19 mouse cellular contexts compared by ENCODE assay signal in the genomic region with DNA sequence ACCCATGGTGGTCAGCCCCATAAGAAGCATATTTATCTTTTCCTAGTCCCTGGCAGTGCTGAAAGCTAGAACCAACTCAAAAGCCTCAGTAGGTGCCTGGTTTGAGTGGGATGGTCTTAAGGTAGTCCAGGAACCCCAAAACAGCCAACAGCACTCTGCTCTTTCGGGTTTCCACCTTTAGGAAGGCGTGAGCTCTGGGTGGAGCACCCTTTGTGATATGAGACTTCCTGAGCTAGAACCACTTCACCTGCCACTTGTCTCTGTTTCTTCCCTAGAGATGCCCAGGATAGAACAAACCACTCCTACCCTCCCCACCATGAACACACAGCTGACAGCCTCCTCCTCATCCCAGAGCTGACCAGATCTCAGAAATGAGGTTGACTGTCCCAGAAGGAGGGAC. TPM values are rescaled to one million over a fixed set of nuclear protein-coding genes. Genes with fewer than 3 reads are reported as not detected.
A peak's percentile ranks its signal among the peaks of the same experiment; 100 is the strongest.
DNase-seq lines count a peak whose midpoint lies in the region; ATAC-seq and TF ChIP-seq lines count a peak whose summit lies in the region.
"Had no signal": no experiment of that assay in that cellular context is flagged by ENCODE, and none has a peak within 500 bp of the region (broad histone marks: within the 10 kb centered on the region; RNA-seq: fewer than 3 reads in every experiment).

No protein-coding gene starts in this region.

- peaks cover 48% of the 10 kb centered on the region for H3K4me1 ChIP-seq in heart, embryonic 16.5 days (ENCODE audit: control insufficient read depth, insufficient read depth, low read length)
- H3K4me1 ChIP-seq in MEL (ENCODE audit: control insufficient read depth in 1 of 2, insufficient read depth in 2 of 2, low read length in 2 of 2), result peaks cover 24 to 44% of the 10 kb centered on the region in 2 experiments
- H3K4me1 ChIP-seq: hindbrain, embryonic 13.5 days; midbrain, embryonic 15.5 days had no signal

- no peak overlapping the region for H3K4me3 ChIP-seq in heart, embryonic 16.5 days (ENCODE audit: low read length)
- 0 out of 4 replicates have a peak overlapping the region, but pooled peaks of 1 of the 2 experiments have one; percentile 1 for H3K4me3 ChIP-seq in MEL (ENCODE audit: control insufficient read depth in 1 of 2, insufficient read depth in 1 of 2, low read depth in 2 of 2, low read length in 2 of 2)
- H3K4me3 ChIP-seq: embryonic facial prominence, embryonic 13.5 days; hindbrain, embryonic 13.5 days; limb, embryonic 13.5 days; midbrain, embryonic 15.5 days; neural tube, embryonic 12.5 days had no signal

- H3K27ac ChIP-seq in heart, embryonic 16.5 days (ENCODE audit: low read length), result peak overlapping the region; percentile 88
- peak overlapping the region; percentile 89 for H3K27ac ChIP-seq in MEL (ENCODE audit: control insufficient read depth, low read depth, low read length)
- H3K27ac ChIP-seq: embryonic facial prominence, embryonic 13.5 days; hindbrain, embryonic 13.5 days; macrophage; midbrain, embryonic 15.5 days; neural tube, embryonic 12.5 days had no signal

- DNase-seq in heart, postnatal 4 days, result no peak
- peak; percentile 73 for DNase-seq in CD4-positive, CD25-positive, alpha-beta regulatory T cell, adult 2 months (ENCODE audit: low read depth, low spot score)
- DNase-seq in MEL (ENCODE audit: low read depth, low spot score), result peak; percentile 92
- no peak for DNase-seq in left cerebral cortex, postnatal 4 days
- DNase-seq: cerebellum, adult 11-12 months; gastrocnemius, postnatal 14 days; kidney, adult 11 months; kidney, postnatal 25 days; lung, adult 2 months; right cerebral cortex, postnatal 25 days had no signal

- H3K9ac ChIP-seq in heart, embryonic 16.5 days (ENCODE audit: low read length), result peak overlapping the region; percentile 24; the same call in 1 of the 2 replicates
- H3K9ac ChIP-seq in MEL (ENCODE audit: control insufficient read depth, low read depth, low read length, poor library complexity, severe bottlenecking), result peak overlapping the region; percentile 61; the same call in 1 of the 2 replicates
- H3K9ac ChIP-seq: embryonic facial prominence, embryonic 13.5 days; hindbrain, embryonic 13.5 days; limb, embryonic 13.5 days; midbrain, embryonic 15.5 days; neural tube, embryonic 12.5 days had no signal

- no peak for ATAC-seq in heart, embryonic 16.5 days (replicated peaks; ENCODE audit: extremely low read depth, insufficient read depth, low FRiP score)
- peak; percentile 22; the same call in 1 of the 2 replicates for ATAC-seq in megakaryocyte-erythroid progenitor cell, adult 5-6 weeks (replicated peaks; ENCODE audit: low FRiP score, low TSS enrichment, poor library complexity, severe bottlenecking)
- no peak for ATAC-seq in cerebellum, adult (ENCODE audit: insufficient number of reproducible peaks, low FRiP score, low TSS enrichment)
- ATAC-seq: midbrain, embryonic 15.5 days had no signal

- H3K9me3 ChIP-seq in heart, embryonic 16.5 days (replicated peaks; ENCODE audit: control insufficient read depth, low read length), result no peaks in the 10 kb centered on the region
- no peaks in the 10 kb centered on the region for H3K9me3 ChIP-seq in MEL (replicated peaks; ENCODE audit: insufficient read depth, low read length)
- H3K9me3 ChIP-seq: embryonic facial prominence, embryonic 13.5 days; hindbrain, embryonic 13.5 days; limb, embryonic 13.5 days; midbrain, embryonic 15.5 days; neural tube, embryonic 12.5 days had no signal

- no peak for TF ChIP-seq CTCF in MEL (IDR thresholded peaks at IDR 0.05 in 2 of 3, conservative IDR thresholded peaks at IDR 0.05 in 1 of 3; ENCODE audit: control insufficient read depth in 1 of 3, insufficient read depth in 1 of 3, low read depth in 2 of 3, low read length in 3 of 3, poor library complexity in 1 of 3, severe bottlenecking in 1 of 3)

- peak in 1 of 2 experiments; percentile 54; a peak in 2 of 4 replicates for TF ChIP-seq POLR2A in MEL (IDR thresholded peaks at IDR 0.05; ENCODE audit: control insufficient read depth in 1 of 2, insufficient read depth in 1 of 2, low read depth in 1 of 2, low read length in 2 of 2, poor library complexity in 1 of 2)

- intact Hi-C loops in left cerebral cortex, postnatal 4 days (cut with DNase I), result no loop called here

- peak; percentile 6 to 73; a peak in 2 of 4 replicates for TF ChIP-seq EP300 in MEL (IDR thresholded peaks at IDR 0.05; ENCODE audit: low read depth in 1 of 2, low read length in 2 of 2)

- TF ChIP-seq RAD21 in MEL (IDR thresholded peaks at IDR 0.05; ENCODE audit: low read depth, low read length), result no peak

- no peaks in the 10 kb centered on the region for H3K79me2 ChIP-seq in MEL (ENCODE audit: control insufficient read depth, insufficient read depth, low read length, poor library complexity)

- H3K27me3 ChIP-seq in heart, embryonic 16.5 days (ENCODE audit: control insufficient read depth, insufficient read depth, low read length), result no peaks in the 10 kb centered on the region
- no peaks in the 10 kb centered on the region for H3K27me3 ChIP-seq in MEL (ENCODE audit: control insufficient read depth in 1 of 2, insufficient read depth in 2 of 2, low read length in 2 of 2)
- H3K27me3 ChIP-seq: embryonic facial prominence, embryonic 13.5 days; limb, embryonic 13.5 days; midbrain, embryonic 15.5 days; neural tube, embryonic 12.5 days had no signal

- H3K4me2 ChIP-seq in heart, embryonic 16.5 days (ENCODE audit: low read depth, low read length), result no peak overlapping the region
- H3K4me2 ChIP-seq: embryonic facial prominence, embryonic 13.5 days; hindbrain, embryonic 13.5 days; limb, embryonic 13.5 days; midbrain, embryonic 15.5 days; neural tube, embryonic 12.5 days had no signal

- H3K36me3 ChIP-seq in heart, embryonic 16.5 days (ENCODE audit: control insufficient read depth, insufficient read depth), result no peaks in the 10 kb centered on the region
- peaks cover 0 to 35% of the 10 kb centered on the region in 2 experiments; a peak in 2 of 4 replicates for H3K36me3 ChIP-seq in MEL (ENCODE audit: control insufficient read depth in 1 of 2, insufficient read depth in 2 of 2, low read length in 2 of 2)

- WGBS in heart, embryonic 16.5 days, result 56% methylated on average over 2 of the region's 2 CpGs

TF ChIP-seq in MEL, 35 proteins besides CTCF, POLR2A, EP300 and RAD21 (continues in another document):
- peak; percentile 57; the same call in 1 of the 2 replicates for TF ChIP-seq GATA1 (IDR thresholded peaks at IDR 0.05; ENCODE audit: low read depth, low read length)
- peak; percentile 55; the same call in 1 of the 2 replicates for TF ChIP-seq TBP (IDR thresholded peaks at IDR 0.05; ENCODE audit: low read depth, low read length)
- TF ChIP-seq HCFC1 (IDR thresholded peaks at IDR 0.05; ENCODE audit: low read depth, low read length), result peak; percentile 62; the same call in 1 of the 2 replicates
- TF ChIP-seq NRF1 (IDR thresholded peaks at IDR 0.05; ENCODE audit: insufficient read depth, low read depth, low read length, poor library complexity, severe bottlenecking), result no peak
- TF ChIP-seq SMC3 (IDR thresholded peaks at IDR 0.05; ENCODE audit: low read depth, low read length), result no peak
- TF ChIP-seq ZMIZ1 (IDR thresholded peaks at IDR 0.05; ENCODE audit: low read depth, low read length), result peak; percentile 12; the same call in 1 of the 2 replicates
- TF ChIP-seq ETS1 (IDR thresholded peaks at IDR 0.05; ENCODE audit: low read depth, low read length), result peak; percentile 60
- 0 out of 2 replicates have a peak, but pooled peaks have one; percentile 1 for TF ChIP-seq POLR2AphosphoS2 (IDR thresholded peaks at IDR 0.05; ENCODE audit: low read length)
- TF ChIP-seq MYC (IDR thresholded peaks at IDR 0.05; ENCODE audit: low read depth, low read length), result no peak
- no peak for TF ChIP-seq JUND (IDR thresholded peaks at IDR 0.05; ENCODE audit: low read depth, low read length)
- no peak for TF ChIP-seq MYB (IDR thresholded peaks at IDR 0.05; ENCODE audit: low read depth, low read length)
- TF ChIP-seq USF2 (IDR thresholded peaks at IDR 0.05; ENCODE audit: borderline replicate concordance in 1 of 2, insufficient read depth in 1 of 2, low read depth in 1 of 2, low read length in 2 of 2), result no peak
- no peak for TF ChIP-seq ZNF384 (IDR thresholded peaks at IDR 0.05; ENCODE audit: low read depth, low read length)
- TF ChIP-seq MXI1 (IDR thresholded peaks at IDR 0.05; ENCODE audit: low read depth, low read length), result peak; percentile 64
- TF ChIP-seq SIN3A (IDR thresholded peaks at IDR 0.05; ENCODE audit: low read length), result peak; percentile 99
- peak; percentile 49; the same call in 1 of the 2 replicates for TF ChIP-seq TCF12 (IDR thresholded peaks at IDR 0.05; ENCODE audit: low read depth, low read length)
- TF ChIP-seq E2F4 (IDR thresholded peaks at IDR 0.05; ENCODE audit: borderline replicate concordance, low read depth, low read length), result no peak
- TF ChIP-seq ZKSCAN1 (IDR thresholded peaks at IDR 0.05; ENCODE audit: low read depth, low read length), result no peak
- TF ChIP-seq ZC3H11A (IDR thresholded peaks at IDR 0.05; ENCODE audit: low read depth, low read length), result no peak
- peak; percentile 20; the same call in 1 of the 2 replicates for TF ChIP-seq ELF1 (IDR thresholded peaks at IDR 0.05; ENCODE audit: low read depth, low read length)
- TF ChIP-seq BHLHE40 (IDR thresholded peaks at IDR 0.05; ENCODE audit: borderline replicate concordance, low read depth, low read length), result peak; percentile 45; the same call in 1 of the 2 replicates

RNA-seq across cellular contexts. Expression of a gene that starts 27.3 kb away (rescaled TPM):
- polyA plus RNA-seq in heart, embryonic 16.5 days (2015; fragmentation: Nextera tagmentation; extraction: Ambion mirVana), result 27.6 and 30.1 TPM in 2 replicates
- 10 to 100 TPM; 40.9 to 42.5 TPM for total RNA-seq in heart, postnatal 4 days (2021)
- total RNA-seq in MEL (2012; rRNA removed), result 10.7 and 16.0 TPM in 2 replicates
- 10 to 100 TPM in 1 of 2 experiments, not detected in 1; 17.4 TPM for polyA plus RNA-seq in MEL (2012; ENCODE audit: insufficient read depth in 1 of 2, insufficient read length in 2 of 2, low read depth in 1 of 2, low replicate concordance in 2 of 2, missing spikeins in 1 of 2)
- 24.9 and 30.2 TPM in 2 replicates for total RNA-seq in megakaryocyte-erythroid progenitor cell, adult 5-6 weeks (2014; fragmentation: Nextera tagmentation)
- 17.4 and 23.4 TPM in 2 replicates for total RNA-seq in megakaryocyte-erythroid progenitor cell, adult 5-6 weeks (2017)
- total RNA-seq in left cerebral cortex, postnatal 4 days (2021), result under 1 TPM; 0.70 to 0.92 TPM

RNA-seq across cellular contexts. Expression of a gene that starts 38.0 kb away (rescaled TPM):
- 19.7 and 21.4 TPM in 2 replicates for polyA plus RNA-seq in heart, embryonic 16.5 days (2015; fragmentation: Nextera tagmentation; extraction: Ambion mirVana)
- 10 to 100 TPM; 15.7 to 20.5 TPM for total RNA-seq in heart, postnatal 4 days (2021)
- total RNA-seq in MEL (2012; rRNA removed), result 7.3 and 7.6 TPM in 2 replicates
- 10 to 100 TPM in 1 of 2 experiments, not detected in 1; 15.1 TPM for polyA plus RNA-seq in MEL (2012; ENCODE audit: insufficient read depth in 1 of 2, insufficient read length in 2 of 2, low read depth in 1 of 2, low replicate concordance in 2 of 2, missing spikeins in 1 of 2)
- 1.4 and 2.5 TPM in 2 replicates for total RNA-seq in megakaryocyte-erythroid progenitor cell, adult 5-6 weeks (2014; fragmentation: Nextera tagmentation)
- 0.65 TPM in 1 of 2 replicates, not detected in the other for total RNA-seq in megakaryocyte-erythroid progenitor cell, adult 5-6 weeks (2017)
- total RNA-seq in left cerebral cortex, postnatal 4 days (2021), result 10 to 100 TPM; 18.1 to 18.3 TPM

Comparison
In these comparisons a context has a peak if more than half of its experiments do, and no peak if none do; other contexts are left out.
1. DNase-seq: peak in CD4-positive, CD25-positive, alpha-beta regulatory T cell, adult 2 months (single experiment) and MEL (single experiment); none in heart, postnatal 4 days (single experiment) and left cerebral cortex, postnatal 4 days (single experiment).